Mouse (Mus musculus) forebrain, embryonic 15.5 days (tissue): ENCODE data around the gene Crybb1. TPM values are rescaled to one million over a fixed set of nuclear protein-coding genes. Genes with fewer than 3 reads are reported as not detected.

Experiments
- ATAC-seq: fragments of 200-750 bp; cut with Nextera tagmentation; replicated peaks from 2 replicates; pipeline ENCODE4 v1.8.0; 2017; ENCODE audit warnings: mild to moderate bottlenecking, moderate TSS enrichment, moderate library complexity
- H3K27ac ChIP-seq: fragments of 300-500 bp; sonication (generic); replicated peaks from 2 replicates; pipeline ENCODE4 v1.5.1; 2015; ENCODE audit warnings: mild to moderate bottlenecking, inconsistent platforms
- H3K27me3 ChIP-seq: fragments of 300-500 bp; sonication (generic); 2 replicates; pipeline ENCODE4 v1.6.1; 2015; ENCODE audit warnings: inconsistent platforms
- H3K36me3 ChIP-seq: fragments of 300-500 bp; sonication (generic); 2 replicates; pipeline ENCODE4 v1.6.1; 2015; ENCODE audit warnings: mild to moderate bottlenecking, inconsistent platforms
- H3K4me1 ChIP-seq: fragments of 300-500 bp; sonication (generic); 2 replicates; pipeline ENCODE4 v1.6.1; 2015; ENCODE audit warnings: inconsistent platforms
- H3K4me2 ChIP-seq: fragments of 300-500 bp; sonication (generic); replicated peaks from 2 replicates; pipeline ENCODE4 v1.6.1; 2015; ENCODE audit warnings: mild to moderate bottlenecking, inconsistent platforms
- H3K4me3 ChIP-seq: fragments of 300-500 bp; sonication (generic); 2 replicates; pipeline ENCODE4 v1.5.1; 2015; ENCODE audit warnings: mild to moderate bottlenecking, inconsistent platforms
- H3K9ac ChIP-seq: fragments of 300-500 bp; sonication (generic); replicated peaks from 2 replicates; pipeline ENCODE4 v1.6.1; 2015; ENCODE audit warnings: mild to moderate bottlenecking, inconsistent platforms
- H3K9me3 ChIP-seq: fragments of 300-500 bp; sonication (generic); 2 replicates; pipeline ENCODE4 v1.6.1; 2016; ENCODE audit warnings: inconsistent platforms
- WGBS: fragments of 180-500 bp; shearing (Covaris S2); methylation state at CpG from one replicate; pipeline ENCODE4 v1.1.7; 2015; ENCODE audit warnings: mixed read lengths; 5-methylcytosine and 5-hydroxymethylcytosine counted together
- polyA plus RNA-seq: library from polyadenylated mRNA; unstranded; fragments of >200 nt; fragmentation: Nextera tagmentation; extraction: Ambion mirVana; gene quantifications from 2 replicates; pipeline ENCODE4 v1.2.1, GENCODE M21; 2015

Crybb1 gene
- polyA plus RNA-seq, 1 experiment from 2014 or later: 5.4 TPM

DNA sequence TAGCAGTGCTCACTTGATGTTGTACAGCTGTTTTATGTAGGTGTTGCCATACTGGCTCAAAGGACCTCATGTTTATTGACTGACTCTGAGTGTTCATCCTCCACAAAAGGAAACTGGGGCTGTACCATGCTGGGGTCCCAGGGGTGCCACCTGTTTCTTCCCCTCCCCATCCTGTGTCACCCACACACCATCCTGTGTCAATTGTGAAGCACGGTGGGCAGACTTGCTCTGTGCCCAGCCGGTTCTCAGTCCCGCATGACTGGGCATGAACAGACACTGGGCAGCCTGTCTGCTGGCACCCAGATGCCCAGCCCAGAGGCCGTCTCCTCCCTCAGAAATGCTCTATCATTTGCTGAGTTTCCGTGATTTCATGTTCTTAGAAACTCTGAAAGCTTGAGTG is 36.3 kb downstream of the Crybb1 start:
- no peak overlapping the region for H3K4me2 ChIP-seq
- H3K4me1 ChIP-seq: 0 out of 2 replicates have a peak, but pooled peaks cover 8% of the 10 kb centered on the region
- no peak overlapping the region for H3K9ac ChIP-seq
- no peak overlapping the region for H3K27ac ChIP-seq
- H3K27me3 ChIP-seq: no peaks in the 10 kb centered on the region
- no peaks in the 10 kb centered on the region for H3K36me3 ChIP-seq
- no peak for ATAC-seq
- no peak overlapping the region for H3K4me3 ChIP-seq
- H3K9me3 ChIP-seq: no peaks in the 10 kb centered on the region
- WGBS: 79% methylated on average over 5 of the region's 5 CpGs

DNA sequence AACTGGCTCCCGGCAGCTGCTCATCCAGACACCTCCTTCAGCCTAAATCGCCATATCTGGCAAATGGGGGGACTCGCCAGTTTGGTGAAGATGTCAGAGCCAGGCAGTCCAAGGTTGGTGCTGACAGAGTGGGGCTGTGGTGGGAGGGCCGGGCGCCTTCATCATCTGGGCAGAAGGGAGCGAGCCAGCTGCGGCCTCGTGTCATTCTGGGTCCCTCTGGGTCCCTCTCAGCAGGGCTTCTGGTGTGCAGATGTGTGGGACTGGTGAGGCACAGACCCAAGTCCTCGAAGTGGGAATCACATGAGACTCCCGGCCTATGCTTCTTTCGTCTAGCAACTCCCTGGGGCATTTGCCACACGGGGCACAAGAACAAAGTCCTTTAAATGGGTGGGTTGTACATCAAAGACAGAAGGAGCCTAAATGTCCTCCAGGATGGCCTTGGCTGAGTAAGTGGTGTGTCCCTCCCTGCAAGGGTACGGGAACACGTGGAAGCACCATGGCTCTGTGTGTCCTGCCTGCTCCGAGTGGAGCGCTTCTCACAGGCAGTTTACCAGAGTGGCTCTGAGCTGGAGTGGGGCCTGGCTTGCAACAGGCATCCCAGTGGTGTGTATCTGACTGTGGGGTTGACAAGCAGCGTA is 36.8 kb downstream of the Crybb1 start:
- Histone ChIP-seq H3K36me3 (no peaks in the 10 kb centered on the region), H3K4me3 (no peak overlapping the region), H3K9me3 (no peaks in the 10 kb centered on the region), H3K4me2 (no peak overlapping the region), H3K27me3 (no peaks in the 10 kb centered on the region), H3K27ac (no peak overlapping the region), H3K9ac (no peak overlapping the region), H3K4me1 (0 out of 2 replicates have a peak, but pooled peaks cover 11% of the 10 kb centered on the region)
- no peak for ATAC-seq
- WGBS: 84% methylated on average over 17 of the region's 17 CpGs

DNA sequence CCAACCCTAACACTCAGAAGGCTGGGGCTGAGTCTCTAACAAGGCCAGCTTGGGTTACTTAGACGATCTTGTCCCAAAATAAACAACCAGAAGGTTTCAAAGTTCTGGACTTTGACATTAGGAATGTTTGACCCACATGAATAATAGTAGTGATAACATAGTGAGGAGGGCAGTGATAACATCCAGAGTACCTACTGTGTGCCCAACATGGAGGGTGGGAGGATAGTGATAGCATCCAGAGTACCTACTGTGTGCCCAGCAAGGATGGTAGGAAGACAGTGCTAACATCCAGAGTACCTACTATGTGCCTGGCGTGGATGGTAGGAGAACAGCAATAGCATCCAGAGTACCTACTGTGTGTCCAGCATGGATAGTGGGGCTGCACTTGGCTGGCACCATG is 38.2 kb downstream of the Crybb1 start:
- 89% methylated on average over 2 of the region's 2 CpGs for WGBS
- H3K27ac ChIP-seq: no peak overlapping the region

DNA sequence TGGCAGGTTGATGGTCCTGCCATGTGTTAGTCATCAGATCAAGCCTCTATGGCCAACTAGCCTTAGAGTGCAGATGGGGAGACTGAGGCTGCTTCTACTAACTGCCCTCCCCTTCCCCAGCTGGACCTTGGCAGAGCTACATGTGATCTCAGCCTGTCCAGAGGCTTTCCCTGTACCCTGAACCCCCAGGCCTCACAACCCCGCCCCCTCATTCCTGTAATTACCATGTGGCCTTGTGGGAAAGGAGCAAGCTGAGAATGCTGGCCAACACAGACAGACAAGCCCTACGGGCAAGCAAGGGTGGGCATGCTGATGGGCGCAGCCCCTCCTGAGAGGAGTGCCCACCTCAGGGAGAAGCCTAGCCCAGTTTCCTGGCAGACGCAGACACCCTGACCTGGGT is 39.1 kb downstream of the Crybb1 start:
- H3K4me1 ChIP-seq: 0 out of 2 replicates have a peak, but pooled peaks cover 11% of the 10 kb centered on the region
- WGBS: 62% methylated on average over 4 of the region's 4 CpGs
- no peak overlapping the region for H3K4me2 ChIP-seq
- no peak overlapping the region for H3K9ac ChIP-seq
- ATAC-seq: no peak
- no peaks in the 10 kb centered on the region for H3K27me3 ChIP-seq
- no peaks in the 10 kb centered on the region for H3K36me3 ChIP-seq
- no peak overlapping the region for H3K4me3 ChIP-seq
- H3K9me3 ChIP-seq: no peaks in the 10 kb centered on the region
- H3K27ac ChIP-seq: no peak overlapping the region

More for the DNA sequence above, 38.2 kb downstream of the Crybb1 start:
- no peak overlapping the region for H3K4me3 ChIP-seq
- H3K9me3 ChIP-seq: no peaks in the 10 kb centered on the region
- no peaks in the 10 kb centered on the region for H3K27me3 ChIP-seq
- 0 out of 2 replicates have a peak, but pooled peaks cover 11% of the 10 kb centered on the region for H3K4me1 ChIP-seq
- no peak for ATAC-seq
- no peak overlapping the region for H3K4me2 ChIP-seq
- no peaks in the 10 kb centered on the region for H3K36me3 ChIP-seq
- H3K9ac ChIP-seq: no peak overlapping the region

DNA sequence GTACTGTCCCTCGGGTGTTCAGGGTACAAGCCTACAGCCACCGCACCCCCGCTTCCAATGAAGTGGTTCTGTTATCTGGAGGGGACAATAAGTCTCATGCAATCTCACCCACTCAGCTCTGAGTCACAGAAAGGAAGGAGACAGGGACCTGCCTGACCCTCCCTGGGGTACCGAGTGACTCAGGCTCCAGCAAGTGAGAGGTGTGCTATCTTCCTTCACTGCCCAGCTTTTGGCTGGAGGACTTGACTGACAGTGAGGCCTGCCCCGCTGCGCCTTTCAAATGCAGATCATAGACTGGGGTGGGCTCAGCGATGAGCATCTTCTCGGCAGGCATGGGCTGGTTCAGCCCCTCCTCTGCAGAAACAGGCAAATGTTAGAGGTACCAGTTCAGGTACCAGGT is 39.5 kb downstream of the Crybb1 start:
- Histone ChIP-seq H3K4me3 (no peak overlapping the region), H3K4me1 (0 out of 2 replicates have a peak, but pooled peaks cover 8% of the 10 kb centered on the region), H3K9me3 (no peaks in the 10 kb centered on the region), H3K4me2 (no peak overlapping the region), H3K9ac (no peak overlapping the region), H3K36me3 (no peaks in the 10 kb centered on the region), H3K27me3 (no peaks in the 10 kb centered on the region), H3K27ac (no peak overlapping the region)
- ATAC-seq: no peak
- WGBS: 39% methylated on average over 8 of the region's 8 CpGs

DNA sequence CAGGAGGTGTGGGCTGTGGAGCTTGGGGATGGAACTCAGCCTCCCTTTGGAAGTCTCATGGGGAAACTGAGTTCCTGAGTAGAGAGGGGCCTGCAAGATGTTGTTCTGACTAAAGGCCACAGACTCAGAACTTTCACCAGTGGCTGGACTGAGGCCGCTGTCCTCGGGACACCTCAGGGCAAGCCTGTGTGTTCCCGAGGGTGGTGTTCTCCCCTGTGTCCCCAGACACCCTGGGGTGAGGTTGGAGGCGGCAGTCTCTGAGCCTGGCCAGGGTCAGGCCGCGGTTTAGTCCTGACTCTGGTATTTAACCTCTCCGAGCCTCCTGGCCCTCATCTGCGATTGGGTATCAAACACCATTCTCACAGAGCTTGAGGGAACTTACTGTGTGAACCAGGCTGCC is 39.9 kb downstream of the Crybb1 start:
- H3K9ac ChIP-seq: no peak overlapping the region
- H3K9me3 ChIP-seq: no peaks in the 10 kb centered on the region
- H3K27ac ChIP-seq: no peak overlapping the region
- no peak for ATAC-seq
- WGBS: 62% methylated on average over 8 of the region's 8 CpGs
- no peak overlapping the region for H3K4me3 ChIP-seq
- H3K4me2 ChIP-seq: no peak overlapping the region
- H3K27me3 ChIP-seq: no peaks in the 10 kb centered on the region
- H3K4me1 ChIP-seq: 0 out of 2 replicates have a peak, but pooled peaks cover 8% of the 10 kb centered on the region
- no peaks in the 10 kb centered on the region for H3K36me3 ChIP-seq

DNA sequence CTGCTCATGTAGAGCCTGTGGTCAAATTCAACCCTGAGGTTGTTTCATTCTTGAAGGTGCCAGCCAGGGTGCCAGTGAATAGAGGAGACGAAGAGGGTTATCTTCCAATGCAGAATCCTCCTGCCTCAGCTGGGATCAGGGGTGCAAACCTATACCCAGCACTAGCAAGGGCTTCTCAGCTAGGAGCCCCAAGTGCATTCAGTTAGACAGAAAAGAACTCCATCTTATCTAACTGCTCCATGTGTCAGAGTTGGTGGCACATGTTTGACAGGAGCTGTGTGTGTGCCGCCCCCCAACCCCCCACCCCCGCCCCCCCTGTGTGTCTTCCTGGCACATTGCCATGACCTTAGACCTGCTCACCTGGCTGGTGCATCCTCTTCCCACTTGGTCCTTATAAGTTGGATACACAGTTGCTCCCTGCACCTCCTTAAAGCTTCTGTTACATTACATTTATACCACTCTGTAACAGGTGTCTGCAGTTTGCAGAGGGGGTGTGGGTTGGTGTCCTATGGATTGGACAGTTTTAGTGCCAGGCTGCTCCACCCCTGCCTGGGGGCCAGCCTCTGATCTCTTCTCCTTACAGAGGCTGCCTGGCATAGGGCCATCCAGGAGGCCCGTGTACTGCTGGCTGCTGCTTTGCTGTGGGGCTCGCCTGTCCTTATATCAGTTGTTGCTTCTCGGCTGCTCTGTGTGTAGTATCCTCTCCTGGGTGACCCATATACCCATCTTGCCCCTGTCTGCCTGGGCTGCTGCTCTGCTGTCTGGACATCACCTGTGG is 41.0 kb downstream of the Crybb1 start:
- no peaks in the 10 kb centered on the region for H3K36me3 ChIP-seq
- no peaks in the 10 kb centered on the region for H3K27me3 ChIP-seq
- ATAC-seq: no peak
- H3K9ac ChIP-seq: no peak overlapping the region
- 0 out of 2 replicates have a peak, but pooled peaks cover 8% of the 10 kb centered on the region for H3K4me1 ChIP-seq
- no peaks in the 10 kb centered on the region for H3K9me3 ChIP-seq
- no peak overlapping the region for H3K4me2 ChIP-seq
- H3K4me3 ChIP-seq: no peak overlapping the region
- WGBS: 63% methylated on average over 6 of the region's 6 CpGs
- H3K27ac ChIP-seq: no peak overlapping the region

DNA sequence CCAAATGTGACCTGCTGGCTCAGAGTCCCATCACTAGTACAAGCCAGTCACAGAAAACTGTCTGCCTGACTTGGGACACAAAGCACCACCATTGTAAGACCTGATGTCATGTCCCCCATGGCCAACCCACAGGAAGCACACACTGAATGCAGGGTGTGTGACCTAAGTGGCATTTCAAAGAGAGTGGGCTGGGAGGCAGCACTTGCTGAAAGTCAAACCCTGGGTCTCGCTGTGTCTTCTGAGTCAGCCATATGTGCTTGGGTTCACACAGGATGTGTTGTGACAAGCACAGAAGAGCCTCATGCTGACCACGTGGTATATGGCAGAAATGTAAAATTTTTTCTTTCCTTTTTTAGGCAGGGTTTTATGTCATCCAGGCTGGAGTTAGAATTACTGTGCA is 41.6 kb downstream of the Crybb1 start:
- no peak overlapping the region for H3K4me2 ChIP-seq
- no peaks in the 10 kb centered on the region for H3K9me3 ChIP-seq
- no peaks in the 10 kb centered on the region for H3K36me3 ChIP-seq
- H3K4me3 ChIP-seq: no peak overlapping the region
- ATAC-seq: no peak
- no peaks in the 10 kb centered on the region for H3K27me3 ChIP-seq
- 0 out of 2 replicates have a peak, but pooled peaks cover 8% of the 10 kb centered on the region for H3K4me1 ChIP-seq
- 72% methylated on average over 2 of the region's 2 CpGs for WGBS
- no peak overlapping the region for H3K9ac ChIP-seq
- no peak overlapping the region for H3K27ac ChIP-seq

DNA sequence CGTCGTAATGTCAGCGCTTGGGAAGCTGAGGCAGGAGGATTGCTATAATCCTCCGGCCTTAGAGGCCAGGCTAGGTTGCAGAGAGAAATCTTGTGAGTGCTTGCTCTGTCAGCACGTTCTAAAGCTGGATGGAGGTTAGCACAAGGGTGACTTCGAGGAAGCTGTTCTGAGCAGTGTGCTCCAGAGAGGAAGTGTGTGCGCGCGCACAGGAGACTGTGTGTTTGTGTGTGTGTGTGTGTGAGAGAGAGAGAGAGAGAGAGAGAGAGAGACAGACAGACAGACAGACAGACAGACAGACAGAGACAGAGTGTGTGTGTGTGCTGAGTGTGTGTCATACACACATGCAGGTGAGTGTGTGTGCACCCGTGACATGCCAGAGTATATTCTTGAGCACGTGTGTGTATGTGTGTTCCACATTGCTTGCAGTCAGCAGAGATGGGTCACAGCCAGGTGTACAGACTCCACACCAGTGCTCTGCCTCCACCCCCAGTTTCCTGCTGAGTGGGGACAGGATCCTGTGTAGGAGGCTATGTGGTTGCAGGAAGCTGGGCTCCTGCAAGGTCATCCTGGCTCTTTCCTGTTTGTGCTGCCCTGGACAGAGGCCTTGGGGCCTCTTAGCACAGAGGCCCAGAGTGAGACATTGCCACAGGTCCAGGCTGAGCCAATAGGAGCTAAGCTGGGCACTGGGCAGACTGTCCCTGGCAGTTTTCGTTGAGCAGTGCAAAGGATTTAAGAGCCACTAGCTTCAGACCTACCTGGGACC is 42.8 kb downstream of the Crybb1 start:
- ATAC-seq: no peak
- Histone ChIP-seq H3K9me3 (no peaks in the 10 kb centered on the region), H3K36me3 (no peaks in the 10 kb centered on the region), H3K4me3 (no peak overlapping the region), H3K4me1 (0 out of 2 replicates have a peak, but pooled peaks cover 8% of the 10 kb centered on the region), H3K9ac (no peak overlapping the region), H3K27ac (no peak overlapping the region), H3K27me3 (no peaks in the 10 kb centered on the region), H3K4me2 (no peak overlapping the region)
- WGBS: 92% methylated on average over 12 of the region's 12 CpGs

DNA sequence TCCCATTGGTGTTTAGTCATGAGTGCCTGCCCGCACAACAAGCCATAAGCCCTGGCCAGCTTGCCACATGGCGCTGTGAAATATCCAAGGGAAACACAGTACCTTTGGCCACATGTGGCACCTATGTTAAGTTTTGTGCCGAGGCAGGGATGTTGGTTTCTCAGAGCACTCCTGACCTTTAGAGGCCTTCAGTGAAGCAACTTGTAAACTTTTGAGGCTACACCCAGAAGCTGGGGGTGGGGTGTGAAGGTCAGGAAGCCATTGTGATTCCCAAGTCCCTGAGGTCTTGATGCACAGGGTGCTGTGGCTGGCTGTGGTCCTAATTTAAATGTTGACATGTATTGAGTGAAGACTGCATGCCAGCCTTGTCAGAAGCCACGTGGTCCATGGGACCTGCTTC is 43.8 kb downstream of the Crybb1 start:
- Histone ChIP-seq H3K9ac (no peak overlapping the region), H3K4me3 (no peak overlapping the region), H3K9me3 (no peaks in the 10 kb centered on the region), H3K4me1 (0 out of 2 replicates have a peak, but pooled peaks cover 8% of the 10 kb centered on the region), H3K27me3 (no peaks in the 10 kb centered on the region), H3K4me2 (no peak overlapping the region), H3K27ac (no peak overlapping the region), H3K36me3 (no peaks in the 10 kb centered on the region)
- no peak for ATAC-seq
- 88% methylated on average over 4 of the region's 4 CpGs for WGBS

DNA sequence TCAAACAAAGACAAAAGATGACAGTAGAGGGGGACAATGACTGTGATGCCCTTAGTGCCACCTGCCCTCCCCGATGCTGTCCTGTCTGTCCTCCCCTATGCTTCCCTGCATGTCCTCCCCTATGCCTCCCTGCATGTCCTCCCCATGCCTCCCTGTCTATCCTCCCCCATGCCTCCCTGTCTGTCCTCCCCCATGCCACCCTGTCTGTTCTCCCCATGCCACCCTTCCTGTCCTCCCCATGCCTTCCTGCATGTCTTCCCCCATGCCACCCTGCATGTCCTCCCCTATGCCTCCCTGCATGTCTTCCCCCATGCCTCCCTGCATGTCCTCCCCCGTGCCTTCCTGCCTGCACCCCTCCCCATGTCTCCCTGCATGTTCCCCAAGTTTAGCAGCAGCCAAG is 44.5 kb downstream of the Crybb1 start:
- Histone ChIP-seq H3K9ac (no peak overlapping the region), H3K36me3 (no peaks in the 10 kb centered on the region), H3K4me2 (no peak overlapping the region), H3K4me1 (0 out of 2 replicates have a peak, but pooled peaks cover 4% of the 10 kb centered on the region), H3K27ac (no peak overlapping the region), H3K9me3 (no peaks in the 10 kb centered on the region), H3K27me3 (no peaks in the 10 kb centered on the region), H3K4me3 (no peak overlapping the region)
- 86% methylated on average over 2 of the region's 2 CpGs for WGBS
- ATAC-seq: no peak
